Mouse (Mus musculus) embryonic facial prominence, embryonic 15.5 days (tissue): Measurements from ENCODE around the gene Klk9. TPM values are rescaled to one million over a fixed set of nuclear protein-coding genes. Genes with fewer than 3 reads are reported as not detected.

ENCODE experiments used
- ATAC-seq: fragments of 200-750 bp; cut with Nextera tagmentation; 2 replicates; pipeline ENCODE4 v1.8.0; 2017; ENCODE audit warnings: low read depth, moderate TSS enrichment; ENCODE audit not compliant: insufficient number of reproducible peaks, low FRiP score, low TSS enrichment
- H3K27ac ChIP-seq: fragments of 300-500 bp; sonication (generic); replicated peaks from 2 replicates; pipeline ENCODE4 v1.5.1; 2015; ENCODE audit warnings: mild to moderate bottlenecking, inconsistent platforms
- H3K27me3 ChIP-seq: fragments of 300-500 bp; sonication (generic); 2 replicates; pipeline ENCODE4 v1.6.1; 2015; ENCODE audit warnings: inconsistent platforms
- H3K36me3 ChIP-seq: fragments of 300-500 bp; sonication (generic); 2 replicates; pipeline ENCODE4 v1.6.1; 2015; ENCODE audit warnings: mild to moderate bottlenecking, inconsistent platforms
- H3K4me1 ChIP-seq: fragments of 300-500 bp; sonication (generic); 2 replicates; pipeline ENCODE4 v1.6.1; 2015; ENCODE audit warnings: inconsistent platforms
- H3K4me2 ChIP-seq: fragments of 300-500 bp; sonication (generic); replicated peaks from 2 replicates; pipeline ENCODE4 v1.6.1; 2015; ENCODE audit warnings: mild to moderate bottlenecking, inconsistent platforms
- H3K4me3 ChIP-seq: fragments of 300-500 bp; sonication (generic); replicated peaks from 2 replicates; pipeline ENCODE4 v1.5.1; 2015; ENCODE audit warnings: mild to moderate bottlenecking, inconsistent platforms
- H3K9ac ChIP-seq: fragments of 300-500 bp; sonication (generic); 2 replicates; pipeline ENCODE4 v1.6.1; 2015; ENCODE audit warnings: inconsistent platforms
- H3K9me3 ChIP-seq: fragments of 300-500 bp; sonication (generic); replicated peaks from 2 replicates; pipeline ENCODE4 v1.6.1; 2016; ENCODE audit warnings: inconsistent platforms
- WGBS: fragments of 180-500 bp; shearing (Covaris S2); methylation state at CpG from one replicate; pipeline ENCODE4 v1.1.7; 2015; 5-methylcytosine and 5-hydroxymethylcytosine counted together
- polyA plus RNA-seq: library from polyadenylated mRNA; unstranded; fragments of >200 nt; fragmentation: Nextera tagmentation; extraction: Ambion mirVana; gene quantifications from 2 replicates; pipeline ENCODE4 v1.2.1, GENCODE M21; 2015

Klk9 gene
- polyA plus RNA-seq, 1 experiment from 2014 or later, result 6.7 TPM

DNA sequence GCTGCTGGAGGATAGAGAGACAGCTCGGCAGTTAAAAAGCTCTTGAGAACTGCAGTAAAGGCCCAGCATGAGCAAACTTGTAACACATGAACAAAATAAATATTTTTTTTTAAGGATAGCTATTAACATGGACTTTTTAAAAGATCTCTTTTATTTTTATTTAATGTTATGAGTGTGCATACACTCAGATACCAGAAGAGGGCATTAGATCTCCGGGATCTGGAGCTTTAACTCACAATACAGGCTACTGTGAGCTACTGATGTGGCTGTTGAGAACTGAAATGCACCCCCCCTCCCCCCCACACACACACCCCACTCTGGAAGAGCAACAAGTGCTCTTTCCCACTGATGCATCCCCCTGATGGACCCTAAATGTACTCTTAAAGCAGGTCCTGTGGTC is 2.4 kb upstream of the Klk9 start:
- Histone ChIP-seq H3K27me3 (no peaks in the 10 kb centered on the region), H3K27ac (no peak overlapping the region), H3K4me1 (no peaks in the 10 kb centered on the region), H3K4me3 (no peak overlapping the region), H3K9me3 (no peaks in the 10 kb centered on the region), H3K9ac (no peak overlapping the region), H3K36me3 (no peaks in the 10 kb centered on the region), H3K4me2 (no peak overlapping the region)
- ATAC-seq, result no peak
- 58% methylated on average over 2 of the region's 2 CpGs for WGBS

DNA sequence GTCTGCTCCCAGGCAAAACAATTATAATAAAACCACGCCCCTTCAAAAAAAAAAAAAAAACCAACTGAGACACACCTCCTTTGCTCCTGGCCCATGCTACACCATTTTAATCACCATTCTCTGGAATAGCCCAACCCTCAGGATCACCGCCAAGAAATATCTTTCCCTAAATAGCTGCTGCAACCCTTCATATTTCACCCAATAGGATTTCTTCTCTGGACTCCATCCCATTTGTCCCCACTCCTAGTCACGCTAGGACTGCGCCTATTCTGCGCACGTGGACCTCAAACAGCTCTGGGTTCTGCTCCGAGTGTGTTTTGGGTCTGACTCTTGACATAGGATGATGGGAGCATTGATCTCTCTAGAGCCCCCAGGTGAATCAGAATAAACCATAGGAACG is 4.7 kb downstream of the Klk9 start:
- peak overlapping the region; percentile 52 for H3K4me3 ChIP-seq
- H3K9ac ChIP-seq, result no peak overlapping the region
- no peak overlapping the region; the same call in 1 of the 2 replicates for H3K27ac ChIP-seq
- no peaks in the 10 kb centered on the region for H3K9me3 ChIP-seq
- 5% methylated on average over 8 of the region's 8 CpGs for WGBS
- peaks cover 17% of the 10 kb centered on the region for H3K4me1 ChIP-seq
- no peak for ATAC-seq
- peaks cover 10% of the 10 kb centered on the region for H3K27me3 ChIP-seq
- no peaks in the 10 kb centered on the region for H3K36me3 ChIP-seq
- peak overlapping the region; percentile 78 for H3K4me2 ChIP-seq

GRCm38 (mm10) chr7:43797333-43797769 is 5.7 kb downstream of the Klk9 start, which contains the start of gene Klk8:
TSS of gene Klk8 (plus strand) at chr7:43797577.
- under 1% methylated on average over 28 of the region's 28 CpGs for WGBS
- peak within 1 kb of the TSS; percentile 52; the same call in 1 of the 2 replicates for H3K27ac ChIP-seq
- no peaks in the 10 kb centered on the region for H3K9me3 ChIP-seq
- no peaks in the 10 kb centered on the region for H3K36me3 ChIP-seq
- peaks cover 17% of the 10 kb centered on the region for H3K4me1 ChIP-seq
- peak within 1 kb of the TSS; percentile 31 for H3K9ac ChIP-seq
- ATAC-seq, result 0 out of 2 replicates have a peak, but pooled peaks have one; percentile 17
- H3K27me3 ChIP-seq, result peaks cover 10% of the 10 kb centered on the region
- H3K4me3 ChIP-seq, result peak within 1 kb of the TSS; percentile 52
- peak within 1 kb of the TSS; percentile 78 for H3K4me2 ChIP-seq

- WGBS, result 36% methylated on average over 13 of the region's 13 CpGs
- Histone ChIP-seq H3K4me2 (peak overlapping the region; percentile 78), H3K27me3 (peaks cover 10% of the 10 kb centered on the region), H3K27ac (no peak overlapping the region), H3K4me1 (peaks cover 17% of the 10 kb centered on the region), H3K36me3 (no peaks in the 10 kb centered on the region), H3K4me3 (peak overlapping the region; percentile 52), H3K9ac (0 out of 2 replicates have a peak overlapping the region, but pooled peaks have one; percentile 31), H3K9me3 (no peaks in the 10 kb centered on the region)
- ATAC-seq, result no peak
These were observed 6.3 kb downstream of the Klk9 start for GRCm38 (mm10) chr7:43797844-43798462.

DNA sequence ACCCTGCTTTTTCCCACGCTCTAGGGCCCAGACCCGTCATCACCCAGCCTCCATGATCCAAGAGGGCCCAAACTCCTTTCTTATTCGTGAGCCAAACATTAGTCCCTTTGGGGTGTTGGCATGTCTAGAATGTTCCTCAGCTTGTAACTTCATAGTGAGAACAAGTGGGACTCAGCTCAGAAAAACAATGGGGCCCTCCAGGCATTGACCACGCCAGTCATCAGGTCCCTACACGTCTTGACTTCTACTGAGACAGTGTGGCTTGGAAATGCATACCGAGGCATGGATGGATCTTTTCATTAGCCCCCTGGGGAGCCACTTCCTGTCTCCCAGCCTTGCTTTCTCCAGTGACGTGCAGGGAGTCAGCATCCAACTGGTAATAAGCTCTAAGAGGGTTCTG is 8.2 kb downstream of the Klk9 start:
- Histone ChIP-seq H3K27ac (no peak overlapping the region), H3K4me2 (no peak overlapping the region), H3K27me3 (peaks cover 10% of the 10 kb centered on the region), H3K9ac (no peak overlapping the region), H3K4me3 (no peak overlapping the region), H3K36me3 (no peaks in the 10 kb centered on the region), H3K4me1 (peaks cover 17% of the 10 kb centered on the region), H3K9me3 (no peaks in the 10 kb centered on the region)
- ATAC-seq, result no peak
- 55% methylated on average over 7 of the region's 7 CpGs for WGBS

DNA sequence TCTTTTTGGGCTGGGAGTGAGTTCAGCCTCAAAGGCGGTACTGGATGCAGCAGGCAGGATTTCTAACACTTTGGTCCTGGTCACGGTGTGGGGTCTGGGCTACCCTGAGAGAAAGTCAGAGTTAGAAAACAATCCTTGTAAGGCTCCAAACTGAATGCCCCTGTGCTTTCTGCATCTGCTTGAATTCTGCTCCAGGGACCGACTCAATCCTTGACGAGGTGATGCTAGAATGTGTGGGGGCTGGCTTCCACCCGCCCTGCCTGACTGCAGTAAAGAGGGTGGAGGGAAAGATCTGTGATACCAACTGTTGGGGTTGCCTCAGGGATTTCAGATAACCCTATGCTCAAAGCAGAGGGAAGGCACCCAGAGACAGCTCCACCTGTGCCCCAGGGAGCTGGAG is 19.3 kb downstream of the Klk9 start, which contains the start of gene Klk7:
Gene Klk7, plus strand, starts transcription at position 301 of the 400 bp plus-strand sequence.
- Histone ChIP-seq H3K4me2 (no peak within 1 kb of the TSS), H3K4me1 (no peaks in the 10 kb centered on the region), H3K36me3 (no peaks in the 10 kb centered on the region), H3K4me3 (no peak within 1 kb of the TSS), H3K9ac (no peak within 1 kb of the TSS), H3K27me3 (no peaks in the 10 kb centered on the region), H3K9me3 (no peaks in the 10 kb centered on the region), H3K27ac (no peak within 1 kb of the TSS)
- 37% methylated on average over 5 of the region's 5 CpGs for WGBS
- no peak for ATAC-seq

DNA sequence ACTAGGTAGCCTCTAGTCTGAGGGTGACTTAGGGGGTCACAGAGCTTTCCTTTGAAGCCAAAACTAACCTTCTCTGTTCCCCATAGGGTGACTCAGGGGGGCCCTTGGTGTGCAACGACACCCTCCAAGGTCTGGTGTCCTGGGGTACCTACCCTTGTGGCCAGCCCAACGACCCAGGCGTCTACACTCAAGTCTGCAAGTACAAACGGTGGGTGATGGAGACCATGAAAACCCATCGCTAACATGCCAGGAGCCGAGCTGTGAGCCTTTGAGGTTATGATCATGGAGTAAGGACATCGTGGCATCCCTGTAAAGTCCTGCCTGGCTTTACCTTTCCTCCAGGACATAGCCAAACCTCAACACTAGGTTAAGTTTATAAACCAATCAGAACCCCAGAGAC is 23.5 kb downstream of the Klk9 start:
- H3K27ac ChIP-seq, result no peak overlapping the region
- H3K27me3 ChIP-seq, result no peaks in the 10 kb centered on the region
- no peaks in the 10 kb centered on the region for H3K9me3 ChIP-seq
- no peak overlapping the region for H3K4me2 ChIP-seq
- ATAC-seq, result no peak
- no peaks in the 10 kb centered on the region for H3K36me3 ChIP-seq
- no peak overlapping the region for H3K4me3 ChIP-seq
- 86% methylated on average over 7 of the region's 7 CpGs for WGBS
- no peak overlapping the region for H3K9ac ChIP-seq
- no peaks in the 10 kb centered on the region for H3K4me1 ChIP-seq

- H3K9me3 ChIP-seq, result no peaks in the 10 kb centered on the region
- H3K27ac ChIP-seq, result no peak overlapping the region
- ATAC-seq, result no peak
- H3K4me2 ChIP-seq, result no peak overlapping the region
- H3K27me3 ChIP-seq, result no peaks in the 10 kb centered on the region
- no peak overlapping the region for H3K9ac ChIP-seq
- no peaks in the 10 kb centered on the region for H3K4me1 ChIP-seq
- no peaks in the 10 kb centered on the region for H3K36me3 ChIP-seq
- H3K4me3 ChIP-seq, result no peak overlapping the region
These were observed 25.1 kb downstream of the Klk9 start for GRCm38 (mm10) chr7:43816746-43817145.

DNA sequence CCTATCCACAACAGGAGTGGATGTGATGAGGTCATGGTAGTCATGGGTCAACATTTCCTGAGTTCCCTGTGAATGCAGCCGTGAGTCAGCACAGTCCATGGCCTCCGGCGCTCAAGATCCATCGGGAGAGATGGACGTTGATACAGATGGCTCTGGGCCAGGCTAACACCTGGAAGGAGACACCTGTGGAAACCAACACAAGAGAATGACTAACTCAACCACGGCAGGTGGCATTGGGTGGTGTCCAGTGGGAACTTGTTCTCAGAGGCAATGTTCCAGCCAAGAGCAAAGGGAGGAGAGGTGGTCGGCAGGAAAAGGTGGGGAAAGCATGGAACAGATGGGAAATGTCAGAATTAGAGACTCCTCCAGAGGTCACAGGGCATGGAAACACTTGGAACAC is 29.9 kb downstream of the Klk9 start:
- ATAC-seq, result no peak
- no peaks in the 10 kb centered on the region for H3K4me1 ChIP-seq
- H3K27ac ChIP-seq, result no peak overlapping the region
- no peak overlapping the region for H3K4me2 ChIP-seq
- no peak overlapping the region for H3K4me3 ChIP-seq
- 90% methylated on average over 7 of the region's 7 CpGs for WGBS
- no peaks in the 10 kb centered on the region for H3K36me3 ChIP-seq
- no peak overlapping the region for H3K9ac ChIP-seq
- no peaks in the 10 kb centered on the region for H3K27me3 ChIP-seq
- H3K9me3 ChIP-seq, result no peaks in the 10 kb centered on the region

- no peaks in the 10 kb centered on the region for H3K4me1 ChIP-seq
- no peak within 1 kb of the TSS for H3K27ac ChIP-seq
- 63% methylated on average over 10 of the region's 10 CpGs for WGBS
- no peaks in the 10 kb centered on the region for H3K27me3 ChIP-seq
- H3K4me3 ChIP-seq, result no peak within 1 kb of the TSS
- H3K36me3 ChIP-seq, result no peaks in the 10 kb centered on the region
- no peak for ATAC-seq
- H3K9me3 ChIP-seq, result no peaks in the 10 kb centered on the region
- no peak within 1 kb of the TSS for H3K9ac ChIP-seq
- no peak within 1 kb of the TSS for H3K4me2 ChIP-seq
These were observed 32.5 kb downstream of the Klk9 start, which contains the start of gene Klk6 for GRCm38 (mm10) chr7:43824199-43824598. TSS of gene Klk6 (plus strand) at chr7:43824499.

DNA sequence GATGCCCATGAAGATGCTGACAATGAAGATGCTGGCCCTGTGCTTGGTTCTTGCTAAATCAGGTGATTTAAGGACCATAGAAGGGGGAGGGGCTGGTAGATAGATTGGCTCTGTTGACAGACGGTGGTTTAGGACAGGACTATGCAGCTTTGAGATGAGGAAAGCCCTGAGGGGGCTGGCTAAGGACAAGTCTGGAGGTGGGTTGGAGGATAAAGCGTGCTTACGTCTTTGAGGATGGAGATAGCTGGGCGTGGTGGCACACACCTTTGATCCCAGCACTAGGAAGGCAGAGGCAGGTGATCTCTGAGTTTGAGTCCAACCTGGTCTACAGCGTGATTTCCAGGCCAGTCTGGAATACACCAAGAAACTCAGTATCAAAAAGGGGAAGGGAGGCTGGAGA is 34.4 kb downstream of the Klk9 start:
- Histone ChIP-seq H3K9ac (no peak overlapping the region), H3K4me1 (no peaks in the 10 kb centered on the region), H3K27ac (no peak overlapping the region), H3K4me3 (no peak overlapping the region), H3K9me3 (no peaks in the 10 kb centered on the region), H3K36me3 (no peaks in the 10 kb centered on the region), H3K27me3 (no peaks in the 10 kb centered on the region), H3K4me2 (no peak overlapping the region)
- 68% methylated on average over 5 of the region's 5 CpGs for WGBS
- ATAC-seq, result no peak

DNA sequence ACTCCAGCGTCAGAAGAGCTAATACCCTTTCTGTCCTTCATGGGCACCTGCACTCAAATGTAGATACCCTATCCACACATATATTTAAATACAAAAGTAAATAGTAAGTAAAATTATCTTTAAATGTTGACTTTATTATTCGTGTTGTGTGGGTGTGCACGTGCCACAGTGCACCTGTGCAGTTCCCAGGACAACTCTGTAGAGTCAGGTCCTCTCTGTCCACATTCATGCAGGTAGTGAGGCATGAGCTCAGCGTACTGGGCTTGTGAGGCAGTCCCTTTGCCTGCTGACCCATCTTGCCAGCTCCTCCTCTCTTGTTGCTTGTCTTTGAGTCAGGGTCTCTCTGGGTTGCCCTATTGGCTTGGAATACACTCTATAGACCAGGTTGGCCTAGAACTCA is 36.0 kb downstream of the Klk9 start:
- no peak overlapping the region for H3K9ac ChIP-seq
- no peak overlapping the region for H3K4me3 ChIP-seq
- H3K4me1 ChIP-seq, result no peaks in the 10 kb centered on the region
- ATAC-seq, result no peak
- no peak overlapping the region for H3K27ac ChIP-seq
- H3K27me3 ChIP-seq, result no peaks in the 10 kb centered on the region
- H3K9me3 ChIP-seq, result no peaks in the 10 kb centered on the region
- no peak overlapping the region for H3K4me2 ChIP-seq
- H3K36me3 ChIP-seq, result no peaks in the 10 kb centered on the region
- WGBS, result 80% methylated on average over 4 of the region's 4 CpGs
